Mouse (Mus musculus) kidney, postnatal 0 days (tissue): ENCODE data around the gene Hoxd3. TPM values are rescaled to one million over a fixed set of nuclear protein-coding genes. Genes with fewer than 3 reads are reported as not detected.

Source experiments
- ATAC-seq: fragments of 200-750 bp; cut with Nextera tagmentation; replicated peaks from 2 replicates; pipeline ENCODE4 v1.8.0; 2017; ENCODE audit warnings: low read depth, moderate number of reproducible peaks, moderate TSS enrichment, moderate library complexity; ENCODE audit not compliant: low FRiP score
- DNase-seq: peaks from one replicate; pipeline ENCODE4 v3.0.0-alpha.2; 2016; ENCODE audit warnings: low spot score
- H3K27ac ChIP-seq: fragments of 300-500 bp; sonication (generic); 2 replicates; pipeline ENCODE4 v1.5.1; 2014; ENCODE audit warnings: mild to moderate bottlenecking
- H3K27me3 ChIP-seq: fragments of 300-500 bp; sonication (generic); 2 replicates; pipeline ENCODE4 v1.6.1; 2014; ENCODE audit warnings: low read length, mixed read lengths; ENCODE audit not compliant: insufficient read depth
- H3K36me3 ChIP-seq: fragments of 300-500 bp; sonication (generic); 2 replicates; pipeline ENCODE4 v1.6.1; 2014; ENCODE audit warnings: low read length, mixed read lengths; ENCODE audit not compliant: insufficient read depth
- H3K4me1 ChIP-seq: fragments of 300-500 bp; sonication (generic); replicated peaks from 2 replicates; pipeline ENCODE4 v1.6.1; 2014; ENCODE audit warnings: antibody characterized with exemption, low read length, mixed read lengths; ENCODE audit not compliant: insufficient read depth
- H3K4me2 ChIP-seq: fragments of 300-500 bp; sonication (generic); 2 replicates; pipeline ENCODE4 v1.6.1; 2014; ENCODE audit warnings: mild to moderate bottlenecking, low read length, moderate library complexity, mixed read lengths
- H3K4me3 ChIP-seq: fragments of 300-500 bp; sonication (generic); replicated peaks from 2 replicates; pipeline ENCODE4 v1.5.1; 2014; ENCODE audit warnings: low read depth, low read length
- H3K9ac ChIP-seq: fragments of 300-500 bp; sonication (generic); 2 replicates; pipeline ENCODE4 v1.6.1; 2014; ENCODE audit warnings: low read depth, low read length
- H3K9me3 ChIP-seq: fragments of 300-500 bp; sonication (generic); replicated peaks from 2 replicates; pipeline ENCODE4 v1.6.1; 2016; ENCODE audit warnings: low read length, inconsistent platforms, mixed read lengths
- CTCF ChIP-seq: IDR thresholded peaks from 2 replicates; pipeline ENCODE4 v1.5.1; 2016; ENCODE audit warnings: antibody characterized with exemption, low read depth, mild to moderate bottlenecking, moderate library complexity
- WGBS: fragments of 180-500 bp; shearing (Covaris S2); extraction: QIAGEN DNeasy Blood & Tissue Kit; methylation state at CpG from one replicate; pipeline ENCODE4 v1.1.7; 2014; 5-methylcytosine and 5-hydroxymethylcytosine counted together
- polyA plus RNA-seq: library from polyadenylated mRNA; unstranded; fragments of >200 nt; fragmentation: Nextera tagmentation; extraction: Ambion mirVana; gene quantifications from 2 replicates; pipeline ENCODE4 v1.2.1, GENCODE M21; 2015

Gene Hoxd3
- polyA plus RNA-seq, 1 experiment from 2014 or later, result 8.0 TPM

GRCm38 (mm10) chr2:74725171-74725570 is 13.4 kb downstream of the Hoxd3 start:
- Histone ChIP-seq H3K9me3 (no peaks in the 10 kb centered on the region), H3K9ac (0 out of 2 replicates have a peak overlapping the region, but pooled peaks have one; percentile 27), H3K4me2 (peak overlapping the region; percentile 65), H3K27ac (no peak overlapping the region), H3K27me3 (no peaks in the 10 kb centered on the region), H3K4me3 (peak overlapping the region; percentile 9; the same call in 1 of the 2 replicates), H3K36me3 (0 out of 2 replicates have a peak, but pooled peaks cover 4% of the 10 kb centered on the region), H3K4me1 (peaks cover 42% of the 10 kb centered on the region)
- 62% methylated on average over 17 of the region's 17 CpGs for WGBS
- DNase-seq (no peak), ATAC-seq (no peak)
- TF ChIP-seq CTCF, result no peak

- H3K4me1 ChIP-seq, result peaks cover 33% of the 10 kb centered on the region
- no peak for DNase-seq
- H3K9ac ChIP-seq, result peak within 1 kb of the TSS; percentile 59
- no peaks in the 10 kb centered on the region for H3K27me3 ChIP-seq
- peak within 1 kb of the TSS; percentile 65 for H3K4me2 ChIP-seq
- peak within 1 kb of the TSS; percentile 30 for H3K4me3 ChIP-seq
- peak within 1 kb of the TSS; percentile 76 for H3K27ac ChIP-seq
- no peak for TF ChIP-seq CTCF
- 61% methylated on average over 5 of the region's 5 CpGs for WGBS
- 0 out of 2 replicates have a peak, but pooled peaks cover 4% of the 10 kb centered on the region for H3K36me3 ChIP-seq
- no peaks in the 10 kb centered on the region for H3K9me3 ChIP-seq
- no peak for ATAC-seq
Observed at GRCm38 (mm10) chr2:74726551-74726950, 14.8 kb downstream of the Hoxd3 start, which contains the start of gene Gm28230. TSS of gene Gm28230 (plus strand) at chr2:74726728.

GRCm38 (mm10) chr2:74726973-74727639 is 15.4 kb downstream of the Hoxd3 start:
- Histone ChIP-seq H3K4me2 (peak overlapping the region; percentile 65), H3K36me3 (0 out of 2 replicates have a peak, but pooled peaks cover 4% of the 10 kb centered on the region), H3K9me3 (no peaks in the 10 kb centered on the region), H3K27me3 (no peaks in the 10 kb centered on the region), H3K27ac (peak overlapping the region; percentile 76), H3K4me3 (peak overlapping the region; percentile 30), H3K9ac (peak overlapping the region; percentile 59), H3K4me1 (peaks cover 36% of the 10 kb centered on the region)
- DNase-seq, result no peak
- TF ChIP-seq CTCF, result no peak
- 18% methylated on average over 43 of the region's 43 CpGs for WGBS
- ATAC-seq, result peak; percentile 38

- TF ChIP-seq CTCF, result no peak
- no peaks in the 10 kb centered on the region for H3K27me3 ChIP-seq
- peak overlapping the region; percentile 76 for H3K27ac ChIP-seq
- H3K4me1 ChIP-seq, result peaks cover 40% of the 10 kb centered on the region
- H3K4me3 ChIP-seq, result peak overlapping the region; percentile 30
- no peaks in the 10 kb centered on the region for H3K9me3 ChIP-seq
- 0 out of 2 replicates have a peak, but pooled peaks cover 4% of the 10 kb centered on the region for H3K36me3 ChIP-seq
- H3K4me2 ChIP-seq, result peak overlapping the region; percentile 65
- 16% methylated on average over 25 of the region's 25 CpGs for WGBS
- DNase-seq (no peak), ATAC-seq (peak; percentile 63)
- H3K9ac ChIP-seq, result peak overlapping the region; percentile 59
Observed at GRCm38 (mm10) chr2:74727640-74728302, 16.0 kb downstream of the Hoxd3 start.

- ATAC-seq, result 0 out of 2 replicates have a peak, but pooled peaks have one; percentile 17
- no peak for TF ChIP-seq CTCF
- DNase-seq, result no peak
- Histone ChIP-seq H3K36me3 (0 out of 2 replicates have a peak, but pooled peaks cover 4% of the 10 kb centered on the region), H3K9ac (peak overlapping the region; percentile 59; the same call in 1 of the 2 replicates), H3K27ac (peak overlapping the region; percentile 62), H3K9me3 (no peaks in the 10 kb centered on the region), H3K4me1 (peaks cover 37% of the 10 kb centered on the region; the same call in 1 of the 2 replicates), H3K4me3 (peak overlapping the region; percentile 30; the same call in 1 of the 2 replicates), H3K27me3 (no peaks in the 10 kb centered on the region), H3K4me2 (peak overlapping the region; percentile 65)
- WGBS, result 47% methylated on average over 13 of the region's 13 CpGs
Observed at GRCm38 (mm10) chr2:74728303-74728680, 16.6 kb downstream of the Hoxd3 start.

GRCm38 (mm10) chr2:74730331-74730730 is 18.6 kb downstream of the Hoxd3 start:
- H3K4me2 ChIP-seq, result no peak overlapping the region
- H3K27ac ChIP-seq, result no peak overlapping the region
- no peak for ATAC-seq
- no peak for DNase-seq
- H3K4me1 ChIP-seq, result peaks cover 31% of the 10 kb centered on the region
- H3K36me3 ChIP-seq, result 0 out of 2 replicates have a peak, but pooled peaks cover 4% of the 10 kb centered on the region
- no peaks in the 10 kb centered on the region for H3K27me3 ChIP-seq
- H3K9ac ChIP-seq, result no peak overlapping the region
- no peak overlapping the region for H3K4me3 ChIP-seq
- no peaks in the 10 kb centered on the region for H3K9me3 ChIP-seq
- TF ChIP-seq CTCF, result no peak
- WGBS, result 58% methylated on average over 8 of the region's 8 CpGs
